Mouse (Mus musculus): ENCODE measurements around the gene Strip2.

DNA sequence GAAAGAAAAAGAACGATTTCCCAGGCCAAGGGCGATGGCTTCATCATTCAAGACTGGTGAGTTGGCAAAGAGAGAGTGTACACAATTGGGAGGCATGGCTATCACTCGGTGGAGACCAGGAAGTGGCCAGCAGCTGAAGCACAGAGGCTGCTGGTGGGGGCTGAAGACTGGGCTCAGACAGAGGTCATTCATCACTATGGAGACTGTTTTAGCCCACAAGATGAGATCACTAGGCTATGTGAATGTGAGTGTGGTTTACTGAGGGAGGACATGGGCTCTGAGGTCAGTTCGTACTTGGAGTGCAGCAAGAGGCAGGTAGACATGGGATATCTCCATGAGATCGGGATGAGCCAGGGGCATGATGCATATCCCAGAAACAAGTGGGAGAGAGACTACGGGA is 63.6 kb downstream of the Strip2 start:
- no peak for TF ChIP-seq CTCF (IDR thresholded peaks at IDR 0.05; ENCODE audit: low read depth, low read length)
- no peak for TF ChIP-seq GATA1 (IDR thresholded peaks at IDR 0.05; ENCODE audit: borderline replicate concordance, low read length)
- no peak for TF ChIP-seq POLR2AphosphoS5 (IDR thresholded peaks at IDR 0.05; ENCODE audit: insufficient replicate concordance, low read depth, low read length)
- TF ChIP-seq GATA2 (IDR thresholded peaks at IDR 0.05; ENCODE audit: borderline replicate concordance, low read depth, low read length), result no peak

Measured in G1E (cell line).